Mouse (Mus musculus) liver, postnatal 0 days (tissue): Measurements from ENCODE around the gene Exoc7. TPM values are rescaled to one million over a fixed set of nuclear protein-coding genes. Genes with fewer than 3 reads are reported as not detected.
A peak's percentile ranks its signal among the peaks of the same experiment; 100 is the strongest.

ENCODE experiments used
- ATAC-seq: fragments of 200-750 bp; cut with Nextera tagmentation; 2 replicates; pipeline ENCODE4 v1.8.0; 2017; ENCODE audit warnings: mild to moderate bottlenecking, moderate library complexity
- DNase-seq: peaks from one replicate; pipeline ENCODE4 v3.0.0-alpha.2; 2016
- H3K27ac ChIP-seq: fragments of 300-500 bp; sonication (generic); 2 replicates; pipeline ENCODE4 v1.5.1; 2014; ENCODE audit warnings: antibody characterized with exemption, moderate library complexity, mild to moderate bottlenecking, low read depth
- H3K27me3 ChIP-seq: fragments of 300-500 bp; sonication (generic); 2 replicates; pipeline ENCODE4 v1.6.1; 2014; ENCODE audit warnings: low read length, control low read depth, mixed read lengths; ENCODE audit not compliant: insufficient read depth
- H3K36me3 ChIP-seq: fragments of 300-500 bp; sonication (generic); replicated peaks from 2 replicates; pipeline ENCODE4 v1.6.1; 2014; ENCODE audit warnings: mild to moderate bottlenecking, control low read depth, low read length, moderate library complexity, mixed read lengths; ENCODE audit not compliant: insufficient read depth
- H3K4me1 ChIP-seq: fragments of 300-500 bp; sonication (generic); 2 replicates; pipeline ENCODE4 v1.6.1; 2014; ENCODE audit warnings: antibody characterized with exemption, mild to moderate bottlenecking, control low read depth; ENCODE audit not compliant: insufficient read depth
- H3K4me2 ChIP-seq: fragments of 300-500 bp; sonication (generic); 2 replicates; pipeline ENCODE4 v1.6.1; 2014; ENCODE audit warnings: low read depth, mild to moderate bottlenecking, low read length, moderate library complexity, mixed read lengths
- H3K4me3 ChIP-seq: fragments of 300-500 bp; sonication (generic); 2 replicates; pipeline ENCODE4 v1.5.1; 2014; ENCODE audit warnings: low read depth, low read length
- H3K9ac ChIP-seq: fragments of 300-500 bp; sonication (generic); replicated peaks from 2 replicates; pipeline ENCODE4 v1.6.1; 2014; ENCODE audit warnings: mild to moderate bottlenecking, moderate library complexity
- H3K9me3 ChIP-seq: fragments of 300-500 bp; sonication (generic); 2 replicates; pipeline ENCODE4 v1.6.1; 2016; ENCODE audit warnings: mild to moderate bottlenecking, control low read depth, low read length, mixed read lengths
- CTCF ChIP-seq: sonication (generic); IDR thresholded peaks from 2 replicates; pipeline ENCODE4 v1.5.1; 2016; ENCODE audit warnings: antibody characterized with exemption, low read depth
- EP300 ChIP-seq: IDR thresholded peaks from 2 replicates; pipeline ENCODE4 v1.6.1; 2016; ENCODE audit warnings: antibody characterized with exemption, low read depth, mild to moderate bottlenecking
- WGBS: fragments of 180-500 bp; shearing (Covaris S2); extraction: QIAGEN DNeasy Blood & Tissue Kit; methylation state at CpG from one replicate; pipeline ENCODE4 v1.1.7; 2014; ENCODE audit not compliant: insufficient replicate concordance; 5-methylcytosine and 5-hydroxymethylcytosine counted together
- polyA plus RNA-seq: library from polyadenylated mRNA; unstranded; fragments of >200 nt; fragmentation: Nextera tagmentation; extraction: Ambion mirVana; gene quantifications from 2 replicates; pipeline ENCODE4 v1.2.1, GENCODE M21; 2015

Exoc7 gene
- polyA plus RNA-seq, 1 experiment from 2014 or later: 18.1 TPM

- Histone ChIP-seq H3K36me3 (no peaks in the 10 kb centered on the region), H3K4me2 (no peak overlapping the region), H3K27me3 (no peaks in the 10 kb centered on the region), H3K4me3 (no peak overlapping the region), H3K27ac (no peak overlapping the region), H3K9me3 (no peaks in the 10 kb centered on the region), H3K9ac (no peak overlapping the region), H3K4me1 (peaks cover 5% of the 10 kb centered on the region; the same call in 1 of the 2 replicates)
- WGBS: 77% methylated on average over 25 of the region's 25 CpGs
- ATAC-seq (no peak), DNase-seq (no peak)
- no peak for TF ChIP-seq CTCF
- no peak for TF ChIP-seq EP300
Observed at GRCm38 (mm10) chr11:116342069-116342791, 35.2 kb upstream of the Exoc7 start.

GRCm38 (mm10) chr11:116337531-116337930, 30.5 kb upstream of the Exoc7 start:
- Histone ChIP-seq H3K27me3 (peaks cover 26% of the 10 kb centered on the region), H3K27ac (no peak overlapping the region), H3K4me3 (no peak overlapping the region), H3K4me2 (no peak overlapping the region), H3K9ac (no peak overlapping the region), H3K9me3 (no peaks in the 10 kb centered on the region), H3K36me3 (no peaks in the 10 kb centered on the region), H3K4me1 (peaks cover 36% of the 10 kb centered on the region)
- TF ChIP-seq CTCF: no peak
- no peak for DNase-seq
- ATAC-seq: no peak
- WGBS: 54% methylated on average over 6 of the region's 6 CpGs

- TF ChIP-seq CTCF: no peak
- TF ChIP-seq EP300: no peak
- peaks cover 36% of the 10 kb centered on the region for H3K4me1 ChIP-seq
- H3K4me2 ChIP-seq: no peak overlapping the region
- H3K27ac ChIP-seq: no peak overlapping the region
- no peak overlapping the region for H3K4me3 ChIP-seq
- H3K36me3 ChIP-seq: no peaks in the 10 kb centered on the region
- no peak for DNase-seq
- no peak overlapping the region for H3K9ac ChIP-seq
- no peak for ATAC-seq
- H3K27me3 ChIP-seq: peaks cover 26% of the 10 kb centered on the region
- H3K9me3 ChIP-seq: no peaks in the 10 kb centered on the region
- WGBS: 41% methylated on average over 12 of the region's 12 CpGs
Observed at GRCm38 (mm10) chr11:116337000-116337399, 30.0 kb upstream of the Exoc7 start.

- ATAC-seq: no peak
- TF ChIP-seq CTCF (no peak), EP300 (no peak)
- WGBS: 77% methylated on average over 4 of the region's 4 CpGs
- peaks cover 26% of the 10 kb centered on the region for H3K27me3 ChIP-seq
- H3K9ac ChIP-seq: no peak overlapping the region
- H3K36me3 ChIP-seq: no peaks in the 10 kb centered on the region
- no peaks in the 10 kb centered on the region for H3K9me3 ChIP-seq
- H3K4me3 ChIP-seq: no peak overlapping the region
- no peak for DNase-seq
- no peak overlapping the region for H3K27ac ChIP-seq
- peaks cover 36% of the 10 kb centered on the region for H3K4me1 ChIP-seq
- H3K4me2 ChIP-seq: no peak overlapping the region
Observed at GRCm38 (mm10) chr11:116336393-116336792, 29.4 kb upstream of the Exoc7 start.

GRCm38 (mm10) chr11:116335244-116336036, 28.4 kb upstream of the Exoc7 start, which contains the start of gene Foxj1:
Gene Foxj1, minus strand, starts transcription at chr11:116335399.
- peak; percentile 90 for ATAC-seq
- peaks cover 36% of the 10 kb centered on the region for H3K4me1 ChIP-seq
- peak within 1 kb of the TSS; percentile 55 for H3K9ac ChIP-seq
- H3K9me3 ChIP-seq: no peaks in the 10 kb centered on the region
- H3K36me3 ChIP-seq: no peaks in the 10 kb centered on the region
- H3K27me3 ChIP-seq: peaks cover 26% of the 10 kb centered on the region
- H3K4me2 ChIP-seq: peak within 1 kb of the TSS; percentile 100
- DNase-seq: peak; percentile 95
- H3K4me3 ChIP-seq: peak within 1 kb of the TSS; percentile 72
- TF ChIP-seq EP300: no peak
- TF ChIP-seq CTCF: peak; percentile 67
- WGBS: 1% methylated on average over 45 of the region's 61 CpGs
- H3K27ac ChIP-seq: no peak within 1 kb of the TSS

- H3K9me3 ChIP-seq: no peaks in the 10 kb centered on the region
- no peak for DNase-seq
- H3K4me2 ChIP-seq: peak overlapping the region; percentile 40
- no peak overlapping the region for H3K27ac ChIP-seq
- no peaks in the 10 kb centered on the region for H3K36me3 ChIP-seq
- 0 out of 2 replicates have a peak overlapping the region, but pooled peaks have one; percentile 22 for H3K9ac ChIP-seq
- peaks cover 36% of the 10 kb centered on the region for H3K4me1 ChIP-seq
- TF ChIP-seq EP300: no peak
- TF ChIP-seq CTCF: no peak
- peak overlapping the region; percentile 72 for H3K4me3 ChIP-seq
- ATAC-seq: no peak
- WGBS: 6% methylated on average over 25 of the region's 26 CpGs
- H3K27me3 ChIP-seq: peaks cover 26% of the 10 kb centered on the region
Observed at GRCm38 (mm10) chr11:116334417-116334782, 27.4 kb upstream of the Exoc7 start.
